In genomic region chr13:111966113-111966512, GRCm38 (mm10) we compare ENCODE assay signal across 19 mouse cellular contexts.
DNase-seq lines count a peak whose midpoint lies in the region; ATAC-seq and TF ChIP-seq lines count a peak whose summit lies in the region.
"Had no signal": no experiment of that assay in that cellular context is flagged by ENCODE, and none has a peak within 500 bp of the region (broad histone marks: within the 10 kb centered on the region; RNA-seq: fewer than 3 reads in every experiment).

No protein-coding gene starts in this region.

- no peak overlapping the region for H3K4me3 ChIP-seq in heart, adult 2 months
- H3K4me3 ChIP-seq in kidney, embryonic 16.5 days (ENCODE audit: low read length) = no peak overlapping the region
- H3K4me3 ChIP-seq in intestine, embryonic 16.5 days (ENCODE audit: low read length) = no peak overlapping the region
- no peak overlapping the region for H3K4me3 ChIP-seq in forebrain, embryonic 12.5 days (replicated peaks)
- H3K4me3 ChIP-seq: hindbrain, embryonic 13.5 days; limb, embryonic 13.5 days; liver, embryonic 15.5 days; midbrain, embryonic 13.5 days; myocyte; neural tube, embryonic 15.5 days had no signal

- 81% methylated on average over 6 of the region's 6 CpGs for WGBS in heart, adult 2 months
- 35% methylated on average over 6 of the region's 6 CpGs for WGBS in kidney, embryonic 16.5 days
- 43% methylated on average over 6 of the region's 6 CpGs for WGBS in intestine, embryonic 16.5 days
- WGBS in forebrain, embryonic 12.5 days = 80% methylated on average over 6 of the region's 6 CpGs

- no peaks in the 10 kb centered on the region for H3K79me2 ChIP-seq in heart, adult 2 months (replicated peaks; ENCODE audit: control insufficient read depth, insufficient read depth, low read length)

- peaks cover 4% of the 10 kb centered on the region for H3K4me1 ChIP-seq in heart, adult 2 months (ENCODE audit: control insufficient read depth, insufficient read depth, low read length)
- peaks cover 59% of the 10 kb centered on the region for H3K4me1 ChIP-seq in kidney, embryonic 16.5 days (ENCODE audit: insufficient read depth, low read length)
- peaks cover 19% of the 10 kb centered on the region for H3K4me1 ChIP-seq in intestine, embryonic 16.5 days (ENCODE audit: control insufficient read depth, insufficient read depth, low read length)
- no peaks in the 10 kb centered on the region for H3K4me1 ChIP-seq in forebrain, embryonic 12.5 days
- H3K4me1 ChIP-seq: midbrain, embryonic 13.5 days had no signal

- intact Hi-C loops in heart, adult 2 months (cut with DNase I) = no loop called here
- intact Hi-C loops in heart, postnatal 14 days (cut with DNase I) = no loop called here

- H3K27ac ChIP-seq in heart, adult 2 months = peak overlapping the region; percentile 17
- peak overlapping the region; percentile 75 for H3K27ac ChIP-seq in kidney, embryonic 16.5 days (ENCODE audit: low read length)
- H3K27ac ChIP-seq in intestine, embryonic 16.5 days (ENCODE audit: low read length) = no peak overlapping the region
- no peak overlapping the region for H3K27ac ChIP-seq in forebrain, embryonic 12.5 days
- H3K27ac ChIP-seq: hindbrain, embryonic 13.5 days; limb, embryonic 13.5 days; liver, embryonic 15.5 days; midbrain, embryonic 13.5 days; neural tube, embryonic 15.5 days had no signal

- H3K4me2 ChIP-seq in kidney, embryonic 16.5 days (replicated peaks; ENCODE audit: low read depth, low read length) = no peak overlapping the region
- H3K4me2 ChIP-seq in intestine, embryonic 16.5 days (ENCODE audit: low read depth, low read length) = no peak overlapping the region
- no peak overlapping the region for H3K4me2 ChIP-seq in forebrain, embryonic 12.5 days
- H3K4me2 ChIP-seq: hindbrain, embryonic 13.5 days; limb, embryonic 13.5 days; liver, embryonic 15.5 days; midbrain, embryonic 13.5 days; neural tube, embryonic 15.5 days had no signal

- no peak overlapping the region for H3K9ac ChIP-seq in heart, adult 2 months (ENCODE audit: low read depth, low read length)
- H3K9ac ChIP-seq in kidney, embryonic 16.5 days (replicated peaks; ENCODE audit: low read length) = 0 out of 2 replicates have a peak overlapping the region, but pooled peaks have one; percentile 13
- no peak overlapping the region for H3K9ac ChIP-seq in intestine, embryonic 16.5 days (ENCODE audit: low read depth, low read length)
- no peak overlapping the region for H3K9ac ChIP-seq in forebrain, embryonic 12.5 days
- H3K9ac ChIP-seq: hindbrain, embryonic 13.5 days; limb, embryonic 13.5 days; liver, embryonic 15.5 days; midbrain, embryonic 13.5 days; neural tube, embryonic 15.5 days had no signal

- TF ChIP-seq CTCF in heart, adult 2 months (IDR thresholded peaks at IDR 0.05) = no peak

- peaks cover 2% of the 10 kb centered on the region; the same call in 1 of the 2 replicates for H3K36me3 ChIP-seq in heart, adult 2 months (ENCODE audit: control insufficient read depth, insufficient read depth, low read length)
- H3K36me3 ChIP-seq in kidney, embryonic 16.5 days (ENCODE audit: insufficient read depth, low read length) = no peaks in the 10 kb centered on the region
- no peaks in the 10 kb centered on the region for H3K36me3 ChIP-seq in intestine, embryonic 16.5 days (ENCODE audit: control insufficient read depth, insufficient read depth, low read length)
- no peaks in the 10 kb centered on the region for H3K36me3 ChIP-seq in forebrain, embryonic 12.5 days (replicated peaks)
- H3K36me3 ChIP-seq: hindbrain, embryonic 13.5 days; limb, embryonic 13.5 days; liver, embryonic 15.5 days; midbrain, embryonic 13.5 days; neural tube, embryonic 15.5 days had no signal

- no peak for TF ChIP-seq POLR2A in heart, adult 2 months (IDR thresholded peaks at IDR 0.05; ENCODE audit: insufficient read depth, low read depth, low read length)

- no peak for TF ChIP-seq EP300 in heart, adult 2 months (IDR thresholded peaks at IDR 0.05; ENCODE audit: insufficient read depth, low read depth, low read length)

- no peak for DNase-seq in heart, adult 2 months
- DNase-seq in heart, postnatal 14 days = no peak
- no peak for DNase-seq in kidney, adult 8-10 months
- peak; percentile 62 for DNase-seq in adrenal gland, adult 8-10 months
- DNase-seq: B cell, adult 2 months; cerebellum, adult 11-12 months; cerebellum, postnatal 36 days; layer of hippocampus, adult 9-11 months; right cerebral cortex, postnatal 4 days had no signal

- no peaks in the 10 kb centered on the region for H3K27me3 ChIP-seq in heart, adult 2 months (ENCODE audit: control insufficient read depth, insufficient read depth, low read length)
- no peaks in the 10 kb centered on the region for H3K27me3 ChIP-seq in kidney, embryonic 16.5 days (ENCODE audit: insufficient read depth, low read length)
- no peaks in the 10 kb centered on the region for H3K27me3 ChIP-seq in intestine, embryonic 16.5 days (replicated peaks; ENCODE audit: control insufficient read depth, insufficient read depth, low read length)
- H3K27me3 ChIP-seq in forebrain, embryonic 12.5 days = 0 out of 2 replicates have a peak, but pooled peaks cover 10% of the 10 kb centered on the region
- H3K27me3 ChIP-seq: limb, embryonic 13.5 days; midbrain, embryonic 13.5 days; neural tube, embryonic 15.5 days had no signal

- ATAC-seq in kidney, embryonic 16.5 days (ENCODE audit: low FRiP score, low TSS enrichment) = no peak
- ATAC-seq in intestine, embryonic 16.5 days = peak; percentile 39; the same call in 1 of the 2 replicates
- no peak for ATAC-seq in forebrain, embryonic 12.5 days (ENCODE audit: low FRiP score)
- no peak for ATAC-seq in megakaryocyte, adult 5-6 weeks (ENCODE audit: poor library complexity, severe bottlenecking)
- ATAC-seq: midbrain, embryonic 13.5 days had no signal

- no peaks in the 10 kb centered on the region for H3K9me3 ChIP-seq in kidney, embryonic 16.5 days (ENCODE audit: low read length)
- H3K9me3 ChIP-seq in intestine, embryonic 16.5 days (ENCODE audit: control insufficient read depth, low read length) = no peaks in the 10 kb centered on the region
- no peaks in the 10 kb centered on the region for H3K9me3 ChIP-seq in forebrain, embryonic 12.5 days
- H3K9me3 ChIP-seq: hindbrain, embryonic 13.5 days; limb, embryonic 13.5 days; liver, embryonic 15.5 days; midbrain, embryonic 13.5 days; neural tube, embryonic 15.5 days had no signal

Comparison
In these comparisons a context has a peak if more than half of its experiments do, and no peak if none do; other contexts are left out.
1. H3K27ac ChIP-seq: peak in heart, adult 2 months (single experiment) and kidney, embryonic 16.5 days (single experiment); none in intestine, embryonic 16.5 days (single experiment) and forebrain, embryonic 12.5 days (single experiment).